Mouse (Mus musculus) gastrocnemius, postnatal 10 days (tissue): ENCODE results near the gene Stra6l. TPM values are rescaled to one million over a fixed set of nuclear protein-coding genes. Genes with fewer than 3 reads are reported as not detected.

Experiments
- DNase-seq: peaks from one replicate; pipeline ENCODE4 v3.0.0; 2021; ENCODE audit warnings: mixed read lengths
- total RNA-seq, 2 experiments: library from RNA; stranded (reverse); gene quantifications; 2 replicates each; pipeline ENCODE4 v1.2.3; 2021

The Stra6l gene
- total RNA-seq, 2 experiments from 2014 or later = 0.14 TPM; not detected in 1

DNA sequence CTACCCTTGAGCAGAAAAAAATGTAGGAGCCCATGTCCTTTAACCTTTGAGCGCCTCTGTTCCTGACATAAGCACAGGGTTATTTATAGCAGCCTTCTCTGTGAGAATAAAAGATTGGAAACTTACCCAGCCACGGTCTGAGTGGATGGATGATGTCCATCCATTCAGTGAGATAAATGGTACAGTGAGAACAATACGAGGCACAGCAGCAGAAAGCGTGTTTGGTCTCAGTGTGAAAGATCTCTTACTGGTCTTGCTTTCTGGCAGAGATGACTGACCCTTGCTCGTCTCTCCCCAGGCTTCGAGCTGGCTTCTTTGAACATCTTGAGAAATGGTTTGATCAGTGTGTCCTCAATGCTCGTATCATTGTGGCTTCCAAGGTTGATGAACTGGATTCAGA is 68.6 kb downstream of the Stra6l start:
- no peak for DNase-seq

DNA sequence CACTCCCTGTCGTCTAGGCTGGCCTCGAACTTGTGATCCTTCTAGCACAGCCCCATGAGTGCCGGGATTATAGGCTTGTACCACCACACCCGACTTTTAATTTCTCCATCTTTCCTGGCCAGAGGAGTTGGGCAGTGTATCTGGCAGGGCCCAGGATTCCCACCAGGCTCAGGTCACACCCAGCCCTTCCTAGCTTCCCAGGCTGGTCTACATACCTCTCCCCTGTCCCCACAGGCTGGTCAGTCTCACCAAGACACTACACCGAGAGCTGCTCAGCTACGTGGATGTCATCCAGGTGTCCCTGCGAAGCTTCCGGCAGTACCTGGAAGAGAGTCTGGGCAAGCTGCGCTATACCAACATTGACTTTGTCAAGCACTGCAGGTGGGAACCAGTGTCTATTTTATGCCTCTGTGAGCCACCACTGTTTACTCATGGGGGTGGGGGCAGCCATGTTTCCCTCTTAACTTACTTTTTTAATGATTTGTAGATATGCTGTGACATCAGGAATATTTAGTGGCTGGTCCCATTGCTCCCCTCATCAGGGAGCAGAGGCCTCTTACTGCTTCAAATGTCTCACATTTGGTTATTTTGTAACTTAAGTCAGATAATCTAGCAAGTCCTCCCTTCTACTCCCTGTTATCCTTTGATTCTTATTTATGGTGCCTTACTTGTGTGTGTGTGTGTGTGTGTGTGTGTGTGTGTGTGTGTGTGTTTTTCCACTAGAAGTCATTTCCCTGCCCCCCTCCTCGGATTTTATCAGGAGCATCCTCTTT is 73.4 kb downstream of the Stra6l start:
- DNase-seq = no peak

DNA sequence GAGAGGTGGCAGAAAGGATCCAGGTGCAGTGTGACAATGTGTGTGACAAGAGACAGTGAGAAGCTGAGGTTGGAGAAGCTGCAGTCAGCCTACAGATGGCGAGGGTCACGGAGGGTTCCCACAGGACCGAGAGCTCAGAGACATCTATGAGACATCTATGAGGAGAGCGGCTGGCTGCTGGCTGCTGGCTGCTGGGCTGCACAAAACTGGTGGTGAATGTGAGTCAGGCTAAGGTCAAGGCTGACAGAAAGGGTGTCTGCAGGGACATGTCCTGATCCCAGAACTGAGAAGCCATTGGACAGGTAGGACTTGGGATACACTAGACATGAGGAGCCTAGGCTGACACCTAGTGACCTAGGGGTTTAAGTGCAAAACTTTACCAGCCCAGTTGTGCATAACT is 75.5 kb downstream of the Stra6l start:
- no peak for DNase-seq

DNA sequence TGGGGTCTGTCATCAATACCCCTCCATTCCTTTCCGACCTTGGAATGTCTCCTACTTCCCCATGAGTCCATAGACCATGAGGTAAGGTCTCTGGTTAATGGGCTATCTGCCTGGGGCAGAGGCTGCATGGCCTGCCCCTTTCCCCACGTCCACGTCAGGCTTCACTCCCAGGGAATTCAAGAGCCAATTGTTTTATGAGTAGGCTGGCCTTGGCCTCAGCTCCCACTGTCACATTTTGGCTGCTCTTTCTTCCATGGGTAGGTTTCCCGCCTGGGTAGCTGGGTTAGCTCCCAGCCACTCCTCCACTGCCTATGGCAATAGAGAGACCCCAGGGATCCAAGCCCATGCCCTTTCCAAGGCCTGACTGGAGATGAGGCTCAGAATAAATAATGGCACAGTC is 80.1 kb downstream of the Stra6l start:
- no peak for DNase-seq

Other genes starting within 250 kb of the Stra6l start
- 1 to 10 TPM; 1.8 to 2.5 TPM for gene Aldh1b1, start 49.6 kb upstream of the Stra6l start, total RNA-seq
- gene Igfbpl1, start 21.7 kb upstream of the Stra6l start, total RNA-seq = under 1 TPM in 1 of 2 experiments, not detected in 1; 0.11 TPM
- not detected for gene Ccdc180, start 41.6 kb downstream of the Stra6l start, total RNA-seq
- gene Tdrd7, start 116.7 kb downstream of the Stra6l start, total RNA-seq = 10 to 100 TPM; 12.6 to 15.4 TPM
- 100 to 1,000 TPM; 251 to 256 TPM for gene Tmod1, start 190.3 kb downstream of the Stra6l start, total RNA-seq